Mouse (Mus musculus): Measurements from ENCODE around the gene Adgrg1. TPM values are rescaled to one million over a fixed set of nuclear protein-coding genes. Genes with fewer than 3 reads are reported as not detected.

The Adgrg1 gene
- polyA plus RNA-seq (2012; rRNA removed) = 361 and 638 TPM in 2 replicates

DNA sequence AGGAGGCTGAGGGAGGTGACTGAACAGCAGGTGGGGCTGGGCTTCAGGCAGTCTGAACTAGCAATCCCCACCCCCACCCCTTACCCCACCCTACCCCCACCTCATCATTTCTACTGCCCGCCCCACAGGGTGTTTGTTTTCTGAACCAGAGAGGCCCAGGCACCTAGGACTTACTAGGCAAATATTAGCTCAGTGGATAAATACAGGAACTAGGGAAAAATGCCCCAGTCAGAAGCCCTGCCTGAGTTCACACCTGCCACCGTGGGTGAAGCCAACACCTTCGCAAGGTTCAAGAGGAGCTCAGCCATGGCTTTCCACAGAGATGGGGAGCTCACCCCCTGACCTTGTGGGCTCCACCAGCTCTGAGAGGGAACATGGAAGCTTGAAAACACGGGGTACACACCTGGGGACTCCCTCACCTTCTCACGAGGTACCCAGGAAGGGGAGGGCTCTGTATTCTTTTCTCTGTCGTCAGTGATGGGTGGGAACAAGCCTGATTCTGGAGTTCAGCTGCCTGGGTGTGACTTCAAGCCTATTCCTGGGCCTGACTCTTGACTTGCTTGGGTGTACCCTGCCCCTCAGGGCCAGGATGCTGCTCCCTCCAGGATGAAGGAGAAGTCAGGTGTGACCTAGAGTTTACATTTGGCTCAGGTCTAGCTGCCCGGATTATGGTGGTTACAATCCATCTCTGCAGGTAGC lies at the start of gene Adgrg1:
Adgrg1 (plus strand) TSS at position 285 of the 699 bp plus-strand sequence.

DNA sequence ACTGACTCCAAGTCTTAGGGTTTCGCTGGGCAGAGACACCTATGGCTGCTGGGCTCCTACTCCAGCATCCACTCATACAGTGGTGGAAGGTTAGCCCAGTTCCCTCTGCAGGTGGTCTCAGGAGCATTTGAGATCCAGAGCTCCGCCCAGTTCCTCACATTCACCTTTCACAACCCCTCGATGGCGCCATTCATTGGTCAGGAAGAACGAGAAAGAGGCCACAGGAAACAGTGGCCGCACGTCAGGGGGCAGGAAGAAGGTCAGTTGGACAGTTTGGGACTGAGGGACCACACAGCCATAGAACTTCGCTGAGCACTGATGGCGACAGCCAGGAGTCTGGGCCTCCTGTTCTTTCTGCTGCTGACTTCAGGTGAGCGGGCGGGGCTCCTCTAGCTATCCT lies 42.9 kb downstream of the Adgrg1 start, which contains the start of gene Adgrg3:
Adgrg3 (plus strand) TSS at position 242 of the 400 bp plus-strand sequence.

DNA sequence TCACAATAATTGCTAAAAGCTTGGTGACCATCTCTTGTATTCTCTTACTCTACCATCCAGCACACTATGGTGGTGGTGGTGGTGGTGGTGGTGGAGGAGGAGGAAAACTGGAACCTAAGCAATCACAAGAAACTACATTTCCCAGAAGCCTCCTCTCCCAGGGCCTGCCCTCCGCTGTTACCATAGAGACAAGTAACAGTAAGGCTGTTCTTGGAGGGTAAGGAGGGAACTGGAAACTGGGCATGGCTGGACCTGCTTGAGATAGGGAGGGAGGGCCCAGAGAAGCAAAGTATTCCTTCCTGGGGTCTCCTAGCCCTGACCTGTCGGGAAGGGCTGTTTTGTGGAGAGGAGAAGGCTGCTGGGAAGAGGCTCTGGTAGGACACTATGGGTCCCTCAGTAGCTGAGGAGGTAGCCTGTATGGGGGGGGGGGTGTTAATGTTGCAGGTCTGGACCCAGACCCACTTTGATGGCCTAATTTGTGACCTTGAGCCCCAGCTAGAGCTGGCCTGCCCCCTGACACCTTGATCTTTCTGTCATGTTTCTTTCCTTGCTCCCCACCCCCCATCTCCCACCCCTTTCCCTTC lies 80.5 kb downstream of the Adgrg1 start, which contains the start of gene Drc7:
Drc7 (plus strand) TSS at position 177 of the 584 bp plus-strand sequence.

Other genes starting within 250 kb of the Adgrg1 start
- gene Ccl22, start 229.2 kb upstream of the Adgrg1 start, polyA plus RNA-seq (2012; rRNA removed) = 2.1 and 2.4 TPM in 2 replicates
- 39.1 and 60.1 TPM in 2 replicates for gene Cx3cl1, start 202.7 kb upstream of the Adgrg1 start, polyA plus RNA-seq (2012; rRNA removed)
- 0.55 and 1.0 TPM in 2 replicates for gene Ccl17, start 164.3 kb upstream of the Adgrg1 start, polyA plus RNA-seq (2012; rRNA removed)
- 258 and 318 TPM in 2 replicates for gene Coq9, start 136.4 kb upstream of the Adgrg1 start, polyA plus RNA-seq (2012; rRNA removed)
- gene Ciapin1, start 136.4 kb upstream of the Adgrg1 start, polyA plus RNA-seq (2012; rRNA removed) = 30.7 and 54.7 TPM in 2 replicates
- gene Polr2c, start 117.3 kb upstream of the Adgrg1 start, polyA plus RNA-seq (2012; rRNA removed) = 89.0 and 119 TPM in 2 replicates
- gene Dok4, start 98.4 kb upstream of the Adgrg1 start, polyA plus RNA-seq (2012; rRNA removed) = 20.1 and 21.0 TPM in 2 replicates
- gene Ccdc102a, start 56.7 kb upstream of the Adgrg1 start, polyA plus RNA-seq (2012; rRNA removed) = 37.3 and 55.2 TPM in 2 replicates
- 2.1 and 3.6 TPM in 2 replicates for gene Adgrg5, start 51.1 kb upstream of the Adgrg1 start, polyA plus RNA-seq (2012; rRNA removed)
- gene Adgrg3, start 42.9 kb downstream of the Adgrg1 start, polyA plus RNA-seq (2012; rRNA removed) = 7.9 and 9.3 TPM in 2 replicates
- gene Drc7, start 80.4 kb downstream of the Adgrg1 start, polyA plus RNA-seq (2012; rRNA removed) = 10.4 and 12.1 TPM in 2 replicates
- 34.4 and 37.1 TPM in 2 replicates for gene Katnb1, start 106.4 kb downstream of the Adgrg1 start, polyA plus RNA-seq (2012; rRNA removed)
- gene Kifc3, start 228.1 kb downstream of the Adgrg1 start, polyA plus RNA-seq (2012; rRNA removed) = 104 and 109 TPM in 2 replicates